Mouse (Mus musculus) liver, embryonic 14.5 days (tissue): Measurements from ENCODE around the gene Lingo2.

Experiments
- CTCF ChIP-seq: IDR thresholded peaks from 2 replicates; pipeline ENCODE4 v1.5.1; 2016; ENCODE audit warnings: antibody characterized with exemption, low read depth, control low read depth
- EP300 ChIP-seq: IDR thresholded peaks from 2 replicates; pipeline ENCODE4 v1.6.1; 2016; ENCODE audit warnings: antibody characterized with exemption, low read depth

DNA sequence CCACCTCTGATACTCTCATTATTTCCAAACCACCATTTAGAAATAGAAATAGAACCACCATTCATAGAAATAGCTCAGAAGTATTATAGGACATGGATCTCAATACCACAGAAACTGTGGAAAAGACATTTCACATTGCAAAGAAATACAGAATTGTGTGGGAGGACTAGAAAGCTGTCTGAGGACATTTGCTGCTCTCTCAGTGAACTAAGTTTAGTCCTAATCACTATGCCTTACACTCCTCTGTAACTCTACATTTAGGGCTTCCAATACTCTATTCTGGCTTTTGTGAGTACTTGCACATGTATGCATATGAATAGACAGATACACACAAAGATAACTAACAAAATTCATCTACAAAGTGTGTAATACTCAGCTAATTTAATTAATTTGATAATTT, 625.9 kb downstream of the Lingo2 start:
- TF ChIP-seq CTCF, result no peak
- TF ChIP-seq EP300, result no peak
